Mouse (Mus musculus) megakaryocyte, embryonic 14.5 days (primary cell): ENCODE measurements around the gene Foxc2.

Experiments used
- FLI1 ChIP-seq: IDR thresholded peaks from 2 replicates; pipeline ENCODE4 v1.6.1; 2012; ENCODE audit warnings: low read length, inconsistent platforms, mixed read lengths
- GATA1 ChIP-seq: IDR thresholded peaks from 3 replicates; pipeline ENCODE4 v1.6.1; 2012; ENCODE audit warnings: mixed read lengths, low read length, inconsistent platforms, borderline replicate concordance

DNA sequence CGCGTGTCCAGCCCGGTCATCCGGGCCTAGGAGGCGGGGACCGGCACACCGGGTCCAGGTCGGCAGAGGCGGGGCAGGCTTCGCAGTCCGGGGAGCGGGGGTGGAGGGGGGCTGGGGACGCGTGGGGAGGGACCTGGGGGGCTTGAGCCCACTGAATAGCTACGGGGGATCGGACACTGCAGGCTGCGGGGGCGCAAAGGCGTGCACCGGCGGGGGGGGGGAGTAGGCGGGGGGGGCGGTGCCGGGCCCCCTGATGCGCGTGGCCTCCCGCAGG is 32.1 kb upstream of the Foxc2 start:
- TF ChIP-seq GATA1 (no peak), FLI1 (no peak)
